Mouse (Mus musculus) kidney, embryonic 14.5 days (tissue): ENCODE results near the gene Pdzd2. TPM values are rescaled to one million over a fixed set of nuclear protein-coding genes. Genes with fewer than 3 reads are reported as not detected.

Experiments
- ATAC-seq: fragments of 200-750 bp; cut with Nextera tagmentation; 2 replicates; pipeline ENCODE4 v1.8.0; 2017; ENCODE audit warnings: moderate number of reproducible peaks, mild to moderate bottlenecking, moderate TSS enrichment, moderate library complexity; ENCODE audit not compliant: low FRiP score, low TSS enrichment
- H3K27ac ChIP-seq: fragments of 300-500 bp; sonication (generic); 2 replicates; pipeline ENCODE4 v1.5.1; 2014; ENCODE audit warnings: low read depth, mild to moderate bottlenecking, low read length, moderate library complexity, mixed read lengths
- H3K27me3 ChIP-seq: fragments of 300-500 bp; sonication (generic); 2 replicates; pipeline ENCODE4 v1.6.1; 2014; ENCODE audit warnings: mild to moderate bottlenecking, low read length; ENCODE audit not compliant: control insufficient read depth, insufficient read depth
- H3K36me3 ChIP-seq: fragments of 300-500 bp; sonication (generic); 2 replicates; pipeline ENCODE4 v1.6.1; 2014; ENCODE audit warnings: low read length, mixed read lengths; ENCODE audit not compliant: control insufficient read depth, insufficient read depth
- H3K4me1 ChIP-seq: fragments of 300-500 bp; sonication (generic); 2 replicates; pipeline ENCODE4 v1.6.1; 2014; ENCODE audit warnings: low read length, mixed read lengths; ENCODE audit not compliant: control insufficient read depth, insufficient read depth
- H3K4me2 ChIP-seq: fragments of 300-500 bp; sonication (generic); replicated peaks from 2 replicates; pipeline ENCODE4 v1.6.1; 2014; ENCODE audit warnings: low read depth, mild to moderate bottlenecking, low read length
- H3K4me3 ChIP-seq: fragments of 300-500 bp; sonication (generic); 2 replicates; pipeline ENCODE4 v1.5.1; 2014; ENCODE audit warnings: mild to moderate bottlenecking, low read length
- H3K9ac ChIP-seq: fragments of 300-500 bp; sonication (generic); 2 replicates; pipeline ENCODE4 v1.6.1; 2014; ENCODE audit warnings: low read depth, mild to moderate bottlenecking, low read length, moderate library complexity
- H3K9me3 ChIP-seq: fragments of 300-500 bp; sonication (generic); 2 replicates; pipeline ENCODE4 v1.6.1; 2016; ENCODE audit warnings: low read length; ENCODE audit not compliant: control insufficient read depth
- WGBS: fragments of 180-500 bp; shearing (Covaris S2); extraction: QIAGEN DNeasy Blood & Tissue Kit; methylation state at CpG from one replicate; pipeline ENCODE4 v1.1.7; 2014; 5-methylcytosine and 5-hydroxymethylcytosine counted together
- polyA plus RNA-seq: library from polyadenylated mRNA; unstranded; fragments of >200 nt; fragmentation: Nextera tagmentation; extraction: Ambion mirVana; gene quantifications from 2 replicates; pipeline ENCODE4 v1.2.1, GENCODE M21; 2014

Gene Pdzd2
- polyA plus RNA-seq, 1 experiment from 2014 or later: 43.7 TPM

DNA sequence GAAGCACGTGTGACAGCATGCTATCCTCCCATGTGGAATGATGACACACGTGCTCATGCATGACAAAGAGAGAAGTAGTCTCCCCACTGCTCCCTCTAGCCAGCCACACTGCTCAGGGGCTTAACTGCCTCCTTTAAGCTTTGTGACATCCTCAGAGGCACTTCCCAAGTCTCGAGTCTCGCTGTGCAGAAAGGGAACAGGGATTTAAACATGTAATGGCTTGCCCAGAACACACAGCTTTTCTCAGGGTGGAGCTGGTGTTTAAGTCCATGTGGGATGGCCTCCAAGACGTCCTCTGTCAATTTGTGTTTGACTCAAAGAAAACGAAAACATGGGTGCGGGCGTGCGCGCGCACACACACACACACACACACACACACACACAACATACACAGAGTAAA is 301.6 kb downstream of the Pdzd2 start:
- H3K4me2 ChIP-seq: no peak overlapping the region
- no peaks in the 10 kb centered on the region for H3K27me3 ChIP-seq
- WGBS: 89% methylated on average over 11 of the region's 11 CpGs
- no peak for ATAC-seq
- H3K4me3 ChIP-seq: no peak overlapping the region
- no peaks in the 10 kb centered on the region for H3K9me3 ChIP-seq
- no peak overlapping the region for H3K9ac ChIP-seq
- H3K4me1 ChIP-seq: peaks cover 20% of the 10 kb centered on the region
- no peaks in the 10 kb centered on the region; the same call in 1 of the 2 replicates for H3K36me3 ChIP-seq
- no peak overlapping the region for H3K27ac ChIP-seq

- Histone ChIP-seq H3K4me3 (no peak overlapping the region), H3K4me1 (peaks cover 37% of the 10 kb centered on the region), H3K9ac (no peak overlapping the region), H3K36me3 (no peaks in the 10 kb centered on the region), H3K27ac (no peak overlapping the region), H3K4me2 (no peak overlapping the region), H3K9me3 (no peaks in the 10 kb centered on the region), H3K27me3 (no peaks in the 10 kb centered on the region)
- no peak for ATAC-seq
- WGBS: 74% methylated on average over 8 of the region's 8 CpGs
These were observed 303.8 kb downstream of the Pdzd2 start for GRCm38 (mm10) chr15:12435910-12436309.

GRCm38 (mm10) chr15:12433893-12434599 is 305.7 kb downstream of the Pdzd2 start:
- no peak overlapping the region for H3K4me2 ChIP-seq
- H3K4me1 ChIP-seq: peaks cover 46% of the 10 kb centered on the region
- H3K27ac ChIP-seq: peak overlapping the region; percentile 17; the same call in 1 of the 2 replicates
- no peak for ATAC-seq
- H3K4me3 ChIP-seq: no peak overlapping the region
- H3K9ac ChIP-seq: no peak overlapping the region
- 47% methylated on average over 19 of the region's 19 CpGs for WGBS
- no peaks in the 10 kb centered on the region for H3K36me3 ChIP-seq
- no peaks in the 10 kb centered on the region for H3K27me3 ChIP-seq
- no peaks in the 10 kb centered on the region for H3K9me3 ChIP-seq

DNA sequence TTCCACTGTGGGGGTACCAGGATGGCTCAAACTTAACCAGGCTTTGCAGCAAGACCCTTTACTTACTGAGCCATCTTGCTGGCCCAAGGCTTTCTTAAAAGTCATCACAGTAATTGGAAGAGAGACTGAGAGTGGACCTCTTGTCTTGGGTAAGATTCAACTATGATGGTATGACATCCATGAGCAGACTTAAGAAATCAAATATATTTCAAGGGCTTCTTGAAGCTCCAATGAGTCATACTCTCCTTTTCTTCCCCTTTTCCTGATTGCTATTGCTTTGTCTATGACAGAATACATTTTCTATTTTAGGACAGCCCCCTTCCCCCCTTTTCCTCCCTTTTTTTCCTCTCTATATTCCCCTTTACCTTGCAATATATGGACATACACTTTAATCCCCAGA is 306.8 kb downstream of the Pdzd2 start:
- Histone ChIP-seq H3K27ac (peak overlapping the region; percentile 11; the same call in 1 of the 2 replicates), H3K9ac (no peak overlapping the region), H3K27me3 (no peaks in the 10 kb centered on the region), H3K4me2 (no peak overlapping the region), H3K9me3 (no peaks in the 10 kb centered on the region), H3K36me3 (no peaks in the 10 kb centered on the region), H3K4me3 (no peak overlapping the region), H3K4me1 (peaks cover 46% of the 10 kb centered on the region)
- no peak for ATAC-seq

GRCm38 (mm10) chr15:12432320-12432719 is 307.4 kb downstream of the Pdzd2 start:
- no peak overlapping the region for H3K4me2 ChIP-seq
- WGBS: 79% methylated on average over 1 of the region's 1 CpGs
- no peak overlapping the region; the same call in 1 of the 2 replicates for H3K27ac ChIP-seq

DNA sequence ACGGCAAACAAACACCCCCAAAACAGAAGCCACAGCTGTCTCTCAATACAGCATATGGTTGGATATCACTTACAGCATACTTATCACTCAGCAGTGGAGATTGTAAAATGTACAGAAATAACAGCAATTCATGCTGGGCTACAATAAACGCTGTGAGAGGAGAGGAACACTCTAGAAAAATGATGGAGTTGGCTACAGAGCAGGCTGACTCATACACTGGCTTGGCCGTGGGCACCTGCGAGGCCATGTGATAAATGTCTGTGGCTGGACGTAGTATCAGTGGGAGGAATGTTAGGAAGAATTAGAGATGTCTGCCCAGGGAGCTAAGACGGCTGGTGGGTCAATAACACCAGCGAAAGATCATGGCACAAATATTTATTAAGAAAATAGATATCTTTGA is 308.0 kb downstream of the Pdzd2 start:
- WGBS: 34% methylated on average over 7 of the region's 7 CpGs
- H3K9ac ChIP-seq: no peak overlapping the region
- no peaks in the 10 kb centered on the region for H3K9me3 ChIP-seq
- no peak overlapping the region for H3K27ac ChIP-seq
- peaks cover 46% of the 10 kb centered on the region for H3K4me1 ChIP-seq
- no peak for ATAC-seq
- H3K4me3 ChIP-seq: no peak overlapping the region
- no peaks in the 10 kb centered on the region for H3K27me3 ChIP-seq
- H3K4me2 ChIP-seq: no peak overlapping the region
- no peaks in the 10 kb centered on the region for H3K36me3 ChIP-seq

More at GRCm38 (mm10) chr15:12432320-12432719, 307.4 kb downstream of the Pdzd2 start:
- H3K9me3 ChIP-seq: no peaks in the 10 kb centered on the region
- ATAC-seq: no peak
- H3K4me1 ChIP-seq: peaks cover 46% of the 10 kb centered on the region
- no peak overlapping the region for H3K4me3 ChIP-seq
- H3K9ac ChIP-seq: no peak overlapping the region
- H3K36me3 ChIP-seq: no peaks in the 10 kb centered on the region
- no peaks in the 10 kb centered on the region for H3K27me3 ChIP-seq

DNA sequence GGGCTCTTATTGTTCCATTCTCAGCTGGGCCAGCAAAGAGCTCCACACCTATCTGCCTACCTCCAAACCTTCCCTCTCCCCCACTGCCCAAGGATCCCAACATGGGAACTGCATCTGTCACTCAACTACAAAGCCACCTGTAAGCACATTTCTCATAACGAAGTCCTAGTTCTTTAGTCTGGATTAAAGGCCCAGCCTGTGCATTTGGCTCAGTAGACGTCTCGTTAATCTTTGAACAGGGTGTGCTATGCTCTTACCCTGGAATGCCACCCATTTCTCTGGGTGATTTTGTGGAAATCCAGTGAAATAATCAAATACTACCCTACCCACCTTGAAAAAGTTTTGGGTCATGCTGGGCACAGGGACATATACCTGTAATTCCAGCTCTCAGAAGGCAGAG is 308.5 kb downstream of the Pdzd2 start:
- Histone ChIP-seq H3K4me2 (no peak overlapping the region), H3K27ac (no peak overlapping the region), H3K9ac (no peak overlapping the region), H3K27me3 (no peaks in the 10 kb centered on the region), H3K36me3 (no peaks in the 10 kb centered on the region), H3K9me3 (no peaks in the 10 kb centered on the region), H3K4me1 (peaks cover 43% of the 10 kb centered on the region), H3K4me3 (no peak overlapping the region)
- ATAC-seq: no peak
- WGBS: 87% methylated on average over 3 of the region's 3 CpGs

GRCm38 (mm10) chr15:12430670-12431069 is 309.1 kb downstream of the Pdzd2 start:
- Histone ChIP-seq H3K36me3 (no peaks in the 10 kb centered on the region), H3K9ac (no peak overlapping the region), H3K4me2 (no peak overlapping the region), H3K27me3 (no peaks in the 10 kb centered on the region), H3K27ac (peak overlapping the region; percentile 25; the same call in 1 of the 2 replicates), H3K4me3 (no peak overlapping the region), H3K9me3 (no peaks in the 10 kb centered on the region), H3K4me1 (peaks cover 47% of the 10 kb centered on the region)
- WGBS: 37% methylated on average over 4 of the region's 4 CpGs
- ATAC-seq: no peak

GRCm38 (mm10) chr15:12429572-12430431 is 309.9 kb downstream of the Pdzd2 start:
- H3K4me2 ChIP-seq: no peak overlapping the region
- 44% methylated on average over 7 of the region's 7 CpGs for WGBS
- peak; percentile 20 for ATAC-seq
- peak overlapping the region; percentile 25; the same call in 1 of the 2 replicates for H3K27ac ChIP-seq
- no peaks in the 10 kb centered on the region for H3K27me3 ChIP-seq
- H3K4me3 ChIP-seq: no peak overlapping the region
- no peaks in the 10 kb centered on the region for H3K36me3 ChIP-seq
- no peak overlapping the region for H3K9ac ChIP-seq
- peaks cover 45% of the 10 kb centered on the region for H3K4me1 ChIP-seq
- H3K9me3 ChIP-seq: no peaks in the 10 kb centered on the region
